Mouse (Mus musculus) CD8-positive naive resting alpha-beta T cell, adult 57 days (primary cell): Measurements from ENCODE around the gene Inava. TPM values are rescaled to one million over a fixed set of nuclear protein-coding genes. Genes with fewer than 3 reads are reported as not detected.

Source experiments
- total RNA-seq: library from RNA; stranded (reverse); gene quantifications from one replicate; pipeline ENCODE4 v1.2.4, GENCODE M21; 2023

Gene Inava
- total RNA-seq, result not detected

DNA sequence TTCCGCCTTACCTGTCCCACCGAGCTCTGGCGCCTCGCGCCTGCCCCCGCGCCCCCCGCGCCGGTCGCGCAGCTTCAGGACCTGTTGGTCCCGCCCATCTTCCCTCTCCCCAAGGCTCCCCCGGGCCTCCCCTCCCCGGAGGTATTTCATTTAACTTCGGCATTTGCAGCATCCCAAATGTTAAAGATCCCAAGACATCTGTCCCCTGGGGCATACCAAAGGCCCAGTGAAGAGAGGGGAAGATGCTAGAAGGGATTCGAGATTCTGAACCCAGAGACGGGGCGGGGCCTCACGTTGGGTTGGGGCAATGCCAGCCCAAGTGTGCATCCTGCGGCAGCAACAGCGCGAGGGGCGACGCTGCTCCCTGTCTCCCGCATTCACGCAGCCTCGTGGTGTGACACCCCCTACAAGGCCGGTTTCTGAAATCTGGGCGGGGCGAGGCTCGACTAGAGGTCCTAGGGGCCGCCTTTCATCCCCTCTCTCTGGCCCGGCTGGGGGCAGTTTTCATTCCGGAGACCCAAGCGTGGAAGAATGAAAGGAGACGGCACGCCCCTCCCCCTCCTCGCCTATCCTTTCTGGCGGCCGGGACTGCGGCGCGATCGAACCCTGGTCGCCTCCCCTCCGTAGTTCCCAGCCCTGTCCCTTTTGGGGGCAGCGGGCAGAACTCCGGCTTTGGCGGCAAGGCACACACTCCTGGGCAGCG lies at the start of gene Inava:
Inava (minus strand) TSS at position 373 of the 703 bp plus-strand sequence.

DNA sequence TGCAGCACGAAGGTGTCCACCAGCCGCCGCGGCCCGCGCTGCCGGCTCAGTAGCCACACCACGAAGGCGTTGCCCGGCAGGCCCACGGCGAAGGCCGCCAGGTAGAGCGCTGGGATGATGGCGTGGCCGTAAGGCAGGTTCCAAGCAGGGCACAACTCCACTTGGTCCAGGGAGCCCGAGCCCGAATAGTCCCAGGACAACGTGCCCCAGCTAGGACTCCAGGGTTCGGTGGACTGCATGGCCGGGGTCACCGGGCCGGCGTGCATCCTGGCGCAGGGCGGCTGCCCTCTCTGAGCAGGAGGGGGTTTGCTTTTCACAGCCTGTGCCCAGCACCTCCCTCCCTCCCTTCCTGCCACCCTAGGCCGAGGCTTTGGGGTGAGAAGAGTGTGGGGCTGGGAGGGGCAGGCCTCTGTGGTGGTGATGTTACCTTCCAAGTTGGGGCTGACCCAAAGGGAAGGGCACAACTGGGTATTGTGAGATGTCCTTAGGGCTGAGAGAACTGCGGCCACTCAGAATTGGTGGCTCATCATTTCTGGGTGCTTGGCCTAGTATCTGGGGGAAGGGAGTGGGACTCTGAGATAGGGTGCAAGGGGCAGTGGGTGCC lies 26.7 kb upstream of the Inava start, which contains the start of gene Gpr25:
Gpr25 (minus strand) TSS at position 239 of the 604 bp plus-strand sequence.

DNA sequence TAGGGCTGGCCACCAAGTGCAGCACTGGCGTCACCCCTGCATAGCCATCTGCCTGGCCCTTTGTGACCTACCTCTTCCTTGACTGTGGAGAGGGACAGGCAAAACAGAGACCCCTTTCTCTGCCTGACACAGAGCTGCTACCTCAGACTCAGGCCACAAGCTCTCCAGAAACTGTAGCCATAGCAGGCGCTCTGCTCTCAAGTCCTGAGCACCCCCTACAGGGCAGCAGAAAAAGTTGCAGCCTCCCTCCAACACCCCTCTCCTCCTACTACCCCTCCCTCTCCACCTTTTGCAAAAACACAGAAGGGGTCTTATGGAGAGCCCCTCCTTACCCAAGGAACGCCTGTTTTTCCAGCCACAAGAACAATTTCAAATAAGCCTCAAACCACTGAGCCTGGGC lies 21.3 kb downstream of the Inava start, which contains the start of gene Mroh3:
Mroh3 (minus strand) TSS at position 26 of the 400 bp plus-strand sequence.

Other genes starting within 250 kb of the Inava start
- not detected for gene Igfn1, start 227.9 kb downstream of the Inava start, total RNA-seq
- gene Tmem9, start 226.1 kb downstream of the Inava start, total RNA-seq, result 11.8 TPM
- gene Ascl5, start 183.5 kb downstream of the Inava start, total RNA-seq, result not detected
- 0.55 TPM for gene Cacna1s, start 181.5 kb downstream of the Inava start, total RNA-seq
- gene Kif21b, start 102.9 kb downstream of the Inava start, total RNA-seq, result 364 TPM
- not detected for gene Mroh3, start 21.4 kb downstream of the Inava start, total RNA-seq
- not detected for gene Gpr25, start 26.6 kb upstream of the Inava start, total RNA-seq
- 36.4 TPM for gene Camsap2, start 111.8 kb upstream of the Inava start, total RNA-seq
- 10.7 TPM for gene Ddx59, start 181.0 kb upstream of the Inava start, total RNA-seq
- 0.34 TPM for gene Kif14, start 232.1 kb upstream of the Inava start, total RNA-seq